Mouse (Mus musculus): Measurements from ENCODE around the gene Dppa3.

- TF ChIP-seq POLR2A (IDR thresholded peaks at IDR 0.05; ENCODE audit: extremely low read depth, insufficient read depth, low read length) (no peak), CTCF (IDR thresholded peaks at IDR 0.05; ENCODE audit: extremely low read depth, insufficient read depth, low read length) (no peak)
These were observed 10.5 kb downstream of the Dppa3 start for GRCm38 (mm10) chr6:122636666-122637065.

Measured in cortical plate, adult 2 months (tissue).